Mouse (Mus musculus) kidney, adult 11 months (tissue): ENCODE measurements around the gene Auts2.

ENCODE experiments used
- DNase-seq: peaks from one replicate; pipeline ENCODE4 v3.0.0; 2022

Auts2 gene

DNA sequence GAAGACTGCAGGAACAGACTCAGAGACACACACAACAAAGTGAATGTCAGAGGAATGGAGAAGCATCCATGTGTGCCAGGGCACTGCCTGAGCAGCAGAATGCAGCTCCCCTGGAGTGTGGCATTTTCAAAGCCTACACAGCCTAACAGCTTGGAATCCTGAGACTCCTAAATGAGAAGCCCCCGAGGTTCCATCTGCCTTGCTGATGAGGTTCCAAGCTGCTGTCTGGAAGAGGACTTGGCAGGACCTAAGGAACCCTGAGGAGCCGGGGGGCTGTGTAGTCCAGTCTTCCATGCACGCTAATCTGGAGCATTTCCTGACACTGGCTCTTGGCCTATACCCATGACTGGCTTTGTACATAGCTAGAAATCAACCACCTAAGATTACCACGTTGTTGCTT is 670.0 kb downstream of the Auts2 start:
- no peak for DNase-seq

DNA sequence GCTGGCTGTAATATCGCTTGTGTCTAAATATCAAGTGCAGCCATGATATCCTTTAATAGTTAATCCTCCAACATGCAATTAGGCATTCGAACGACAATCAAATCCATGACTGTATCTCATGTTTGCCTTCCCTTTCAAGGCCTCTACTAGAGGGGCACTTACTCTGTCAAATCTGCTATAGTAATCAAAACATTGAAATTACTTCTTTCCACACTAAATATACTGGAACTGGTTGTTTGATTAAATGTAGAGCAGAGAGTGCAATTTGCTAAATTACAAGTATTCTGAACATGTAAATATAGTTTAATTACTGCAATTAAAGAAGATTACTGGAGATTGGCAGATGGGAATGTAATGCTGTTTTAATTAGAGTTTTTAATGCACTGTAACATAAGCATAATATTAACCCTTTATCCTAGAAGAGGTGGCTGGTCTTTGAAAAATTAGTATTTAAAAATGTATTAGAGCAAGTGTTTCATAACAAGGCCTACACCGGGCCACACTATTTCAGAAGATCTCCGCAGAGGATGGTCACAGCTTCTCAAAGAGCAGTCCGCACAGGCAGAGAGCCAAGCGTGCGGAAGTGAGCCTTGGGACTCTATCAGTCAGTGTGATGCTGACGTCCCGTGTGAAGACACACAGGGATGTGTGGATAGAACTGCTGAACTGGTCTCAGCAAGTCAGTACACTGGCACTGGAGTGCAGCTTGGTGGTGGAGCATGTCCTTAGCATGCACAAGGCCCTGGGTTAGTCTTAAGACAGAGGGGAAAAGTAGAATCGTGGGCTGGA is 673.2 kb downstream of the Auts2 start:
- no peak for DNase-seq

DNA sequence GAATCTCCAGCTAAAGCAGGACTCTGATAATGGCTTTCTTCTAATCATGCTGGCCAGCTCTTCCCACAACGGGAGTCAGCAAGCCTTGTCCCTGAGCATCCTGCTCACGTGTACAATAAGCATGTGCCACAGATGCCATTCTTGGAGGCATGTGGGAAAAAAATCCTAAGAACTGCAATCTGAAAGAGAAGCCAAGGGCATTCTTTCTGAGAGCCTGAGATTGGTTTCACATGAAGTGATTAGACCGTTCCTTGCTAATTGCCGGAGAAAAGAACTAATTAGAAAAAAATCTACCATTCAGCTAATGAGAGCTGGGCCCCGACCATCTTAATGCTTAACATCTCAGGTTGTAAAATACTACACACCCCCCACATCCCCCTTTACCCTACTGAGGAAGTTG is 677.9 kb downstream of the Auts2 start:
- DNase-seq: no peak

DNA sequence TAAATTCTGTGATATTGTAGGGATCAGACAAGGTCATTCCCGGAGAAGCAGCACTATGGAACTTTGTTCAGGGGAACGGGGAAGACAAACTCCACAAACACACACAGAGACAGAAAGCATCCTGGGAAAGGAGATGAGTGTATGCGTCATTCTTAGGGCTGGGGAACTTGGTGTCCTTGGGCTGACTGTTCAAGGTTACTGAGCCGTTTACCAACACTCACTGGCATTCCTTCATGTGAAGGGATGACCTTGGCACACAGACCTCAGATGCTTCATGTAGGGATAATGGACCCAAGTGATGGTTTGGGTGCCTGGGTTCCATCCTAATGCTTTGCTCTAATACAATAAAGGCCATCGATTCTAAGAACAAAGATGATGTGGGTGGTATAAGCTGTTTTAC is 685.2 kb downstream of the Auts2 start:
- no peak for DNase-seq

DNA sequence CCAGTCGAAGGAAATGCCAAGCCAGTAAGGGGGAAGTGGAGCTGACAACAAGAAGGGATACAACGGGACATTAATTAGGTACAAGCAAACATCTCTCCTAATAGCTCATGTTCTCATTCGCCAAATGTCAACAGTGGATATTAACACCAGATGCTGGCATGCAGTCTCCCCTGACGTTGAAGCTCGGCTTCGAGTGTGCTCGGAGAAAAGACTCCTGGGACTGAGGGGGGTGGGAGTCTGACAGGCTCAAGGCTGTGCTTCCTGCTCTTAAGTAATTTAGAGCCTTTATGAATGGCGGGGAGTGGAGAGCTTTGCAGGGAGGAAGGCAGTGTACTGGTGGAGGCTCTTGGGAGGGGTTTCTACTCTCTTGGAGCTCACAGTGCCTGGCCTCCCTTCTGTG is 687.8 kb downstream of the Auts2 start:
- peak; percentile 4 for DNase-seq

DNA sequence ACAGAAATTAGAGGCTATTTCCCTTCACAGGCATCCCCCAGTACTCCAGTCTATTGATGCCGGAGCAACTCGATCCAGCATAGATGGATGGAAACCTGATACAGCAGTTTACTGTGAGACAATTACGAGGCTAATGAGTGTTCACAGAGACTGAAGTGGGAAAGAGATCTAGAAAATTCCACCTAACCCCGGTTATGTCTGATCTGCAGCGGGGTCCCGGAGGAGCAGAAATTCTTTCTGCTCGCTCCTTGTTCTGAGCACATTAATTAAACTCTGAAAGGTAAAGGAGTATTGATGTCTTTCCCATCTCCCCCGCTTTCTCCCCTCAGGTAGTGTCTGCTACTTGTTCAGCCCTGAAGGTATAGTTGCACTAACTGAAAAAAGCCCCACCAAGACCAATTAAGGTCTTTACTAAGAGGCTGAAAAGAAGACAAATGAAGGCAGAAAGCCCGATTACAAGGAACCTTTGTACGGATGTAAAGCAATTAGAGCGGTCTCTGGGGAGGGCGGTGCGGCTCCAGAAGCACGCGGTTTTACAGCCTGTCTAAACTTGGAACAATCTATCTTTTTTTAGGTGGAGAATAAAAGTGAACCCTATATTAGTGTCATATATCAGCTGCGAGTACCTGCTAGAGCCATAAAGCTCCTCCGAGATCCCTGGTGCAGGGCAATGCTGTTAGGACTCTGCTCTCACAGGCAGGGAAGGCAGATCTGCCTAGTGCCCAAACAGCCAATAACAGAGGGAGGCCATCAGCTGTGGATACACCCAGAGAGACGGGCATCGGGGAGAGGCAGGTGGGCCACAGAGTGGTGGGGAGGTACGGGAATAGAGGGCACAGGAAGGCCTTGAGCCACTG is 691.3 kb downstream of the Auts2 start:
- DNase-seq: no peak

DNA sequence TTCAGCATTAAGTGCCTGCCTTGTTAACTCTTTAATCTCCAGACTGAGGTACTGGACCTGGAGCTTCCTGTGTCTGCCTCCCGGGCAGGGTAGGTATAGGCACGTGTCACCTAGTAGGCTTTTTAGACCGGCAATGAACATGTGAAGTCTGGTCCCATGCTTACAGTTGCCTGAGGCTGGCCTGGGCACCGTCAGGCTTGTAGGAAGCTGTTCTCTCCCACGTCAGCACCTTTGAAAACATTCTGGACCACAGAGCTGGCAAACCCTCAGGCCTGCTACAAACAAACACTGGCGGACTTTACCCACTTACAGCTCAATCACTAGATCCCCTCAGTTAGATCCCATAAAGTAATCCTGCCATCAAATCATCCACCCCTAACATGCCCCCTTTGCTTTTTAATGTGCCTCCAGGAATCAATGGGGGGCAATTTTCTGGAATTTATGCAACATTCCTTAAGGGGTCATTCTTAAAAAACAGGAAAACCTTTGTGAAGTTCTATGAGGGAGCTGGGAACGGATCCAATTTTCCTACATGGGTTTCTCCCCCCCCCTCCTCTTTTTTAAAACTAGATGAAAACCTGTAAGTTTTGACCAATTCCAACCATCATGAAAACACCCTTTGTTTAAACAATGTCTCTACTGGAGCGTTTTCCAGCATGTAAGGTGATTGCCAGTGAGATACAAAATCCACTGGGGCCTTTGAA is 692.4 kb downstream of the Auts2 start:
- peak; percentile 21 for DNase-seq

DNA sequence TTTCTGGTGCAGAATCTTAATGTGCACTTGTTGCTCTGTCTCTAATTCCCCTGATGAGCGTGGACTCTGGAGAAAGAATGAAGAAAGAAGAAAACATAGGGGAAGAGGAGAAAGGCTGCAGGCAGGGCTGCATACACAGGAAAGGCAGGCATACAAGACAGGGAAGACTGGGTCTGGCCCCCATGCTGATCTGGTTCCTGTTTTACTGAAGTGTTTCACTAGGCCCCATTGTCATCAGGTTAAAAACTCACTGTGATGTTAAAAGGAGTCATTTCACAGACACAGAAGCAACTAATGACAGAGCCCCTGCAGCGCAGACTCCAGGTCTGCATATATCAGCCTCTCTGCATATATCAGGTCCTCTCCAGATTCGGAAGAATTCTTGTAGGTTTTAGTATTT is 693.5 kb downstream of the Auts2 start:
- DNase-seq: no peak

DNA sequence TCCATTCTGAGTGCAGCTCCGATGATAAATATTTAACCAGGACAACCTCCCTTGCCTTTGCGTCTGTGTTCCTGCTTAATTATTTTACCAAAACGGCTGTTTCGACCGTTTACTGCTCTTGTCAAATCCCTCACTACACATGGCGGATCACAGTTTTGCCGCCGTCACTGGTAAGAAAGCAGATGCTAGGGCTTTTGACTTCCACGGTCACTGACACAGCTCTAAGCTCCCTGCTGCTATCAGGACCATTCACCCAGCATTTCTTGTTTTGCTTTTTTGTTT is 698.7 kb downstream of the Auts2 start:
- peak; percentile 13 for DNase-seq

DNA sequence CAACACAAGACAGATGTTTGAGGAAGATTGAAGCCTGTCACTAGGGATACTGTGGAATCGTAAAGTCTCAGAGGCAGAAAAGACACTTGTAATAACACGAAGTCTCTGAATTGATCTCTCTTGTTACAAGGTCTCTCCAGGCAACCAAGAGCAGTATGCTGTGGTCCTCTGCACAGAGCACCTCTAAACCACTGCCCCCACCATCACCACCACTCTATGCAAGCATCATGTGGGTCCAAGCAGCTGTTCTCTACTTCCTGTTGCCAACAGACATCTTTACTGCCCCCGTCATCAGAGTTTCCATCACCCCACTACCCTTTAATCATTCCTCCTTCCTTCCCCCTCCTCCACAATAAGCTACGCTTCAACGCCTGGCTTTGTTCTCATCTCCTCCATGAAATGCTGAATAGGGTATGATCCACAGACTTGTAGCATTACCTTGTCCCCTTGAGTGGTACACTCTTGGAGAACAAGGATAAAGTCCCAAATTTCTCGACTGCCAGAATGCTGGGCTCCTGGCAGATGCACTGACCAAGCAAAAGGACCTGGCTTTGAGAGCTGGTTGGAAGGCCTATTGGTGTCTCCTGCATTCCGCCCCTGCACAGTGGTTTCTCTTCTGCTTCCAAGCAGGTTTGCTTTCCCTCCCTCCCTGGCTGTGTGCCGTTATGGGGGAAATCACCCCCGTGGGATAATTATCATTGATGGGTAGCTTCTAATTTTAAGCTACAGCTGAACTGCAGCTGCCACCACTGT is 699.2 kb downstream of the Auts2 start:
- no peak for DNase-seq

DNA sequence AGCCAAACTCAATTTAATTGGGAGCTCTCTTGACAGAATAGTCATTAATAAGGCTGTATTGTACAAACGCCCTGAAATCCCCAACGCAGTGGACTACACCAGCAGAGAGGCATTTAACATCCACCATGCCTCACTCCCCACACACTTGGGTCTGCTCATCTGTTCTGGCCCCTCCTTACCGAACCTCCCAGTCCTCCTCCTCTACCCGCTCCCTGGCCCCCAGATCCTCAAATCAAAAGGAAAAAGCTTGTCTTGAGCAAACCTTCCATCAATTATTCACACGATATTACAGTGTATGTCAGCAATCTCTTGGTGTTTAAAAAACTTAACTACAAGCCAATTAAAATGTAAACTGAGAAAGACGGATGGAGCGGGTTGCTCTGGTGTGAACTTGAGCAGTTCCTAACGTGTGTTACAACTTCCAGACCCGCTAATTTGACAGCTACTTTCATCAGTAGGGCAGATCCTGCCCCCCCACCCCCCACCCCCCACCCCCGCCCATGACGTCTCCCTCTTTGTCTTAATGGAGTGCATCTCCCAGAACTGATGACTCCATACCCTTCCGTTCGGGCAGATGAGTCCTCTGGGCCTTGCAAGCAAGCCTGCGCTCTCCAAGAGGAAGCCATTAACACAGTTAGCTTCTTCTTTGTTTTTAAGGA is 703.4 kb downstream of the Auts2 start:
- DNase-seq: no peak

DNA sequence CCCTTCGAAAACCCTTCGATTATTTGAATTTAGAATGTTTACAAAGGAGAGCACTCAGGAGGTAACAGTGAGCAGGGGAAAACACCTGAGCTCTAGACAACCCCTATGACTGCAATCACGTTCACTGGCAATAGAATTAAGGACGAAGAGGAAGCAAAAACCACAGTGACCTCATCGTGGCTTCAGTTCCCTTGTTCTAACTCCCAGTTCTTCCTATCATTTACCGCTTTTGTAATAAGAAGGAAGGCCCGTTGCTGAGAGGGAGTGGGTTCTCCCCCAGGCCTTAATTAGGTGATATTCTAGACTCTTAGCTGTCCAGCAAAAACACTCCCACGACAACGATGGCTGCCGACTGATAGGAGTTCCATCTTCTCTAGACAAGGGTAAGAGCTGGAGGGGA is 704.1 kb downstream of the Auts2 start:
- DNase-seq: no peak

DNA sequence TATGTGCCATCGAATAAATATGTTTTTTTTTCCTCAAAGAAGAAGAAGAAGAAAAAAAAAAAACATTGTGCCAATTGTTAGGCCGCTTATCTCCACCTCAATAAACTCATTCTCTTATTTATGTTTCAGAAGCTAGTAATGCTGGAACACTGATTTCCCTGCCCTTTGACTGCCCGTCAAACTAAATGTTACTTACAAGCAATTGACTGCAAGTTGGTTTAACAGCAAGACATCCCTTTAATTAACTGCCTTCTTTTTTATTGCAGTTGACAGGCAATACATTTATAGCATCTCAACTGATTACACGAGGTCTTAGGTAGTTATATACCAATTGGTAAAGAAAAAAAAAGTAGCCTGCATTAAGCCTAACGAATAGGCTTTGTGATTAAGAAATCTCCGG is 705.1 kb downstream of the Auts2 start:
- DNase-seq: no peak

DNA sequence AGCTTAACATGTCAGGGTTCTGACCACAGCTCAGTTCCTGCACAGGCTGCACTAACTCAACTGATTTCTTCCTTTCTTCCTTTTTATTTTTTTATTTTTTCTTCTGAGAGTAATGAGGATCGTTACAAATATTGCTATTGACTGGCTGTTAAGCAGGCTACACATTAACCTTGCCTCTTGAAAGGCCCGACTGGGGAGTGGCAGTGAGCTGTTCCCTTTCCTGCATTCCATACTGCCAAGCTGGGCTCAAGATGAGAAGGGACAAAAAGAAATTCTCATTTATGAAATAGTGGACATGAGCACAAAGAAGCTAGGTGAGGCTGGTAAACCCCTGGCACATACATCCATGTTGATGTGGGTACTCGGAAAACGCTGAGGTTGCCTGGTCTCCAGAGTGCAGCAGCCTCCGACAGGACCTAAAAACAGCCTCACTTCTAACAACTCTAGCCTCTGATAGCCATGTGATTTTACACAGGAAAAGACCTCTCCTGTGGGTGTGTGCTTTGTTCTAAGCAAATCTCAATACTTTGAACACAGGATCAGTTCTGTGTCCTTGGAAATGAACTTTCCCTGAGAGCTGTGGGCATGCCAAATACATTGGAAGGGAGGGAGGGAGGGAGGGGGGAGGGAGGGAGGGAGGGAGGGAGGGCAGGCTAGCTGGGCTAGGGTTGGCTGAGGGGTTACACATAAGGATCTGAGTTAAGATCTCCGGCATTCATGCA is 707.0 kb downstream of the Auts2 start:
- no peak for DNase-seq

DNA sequence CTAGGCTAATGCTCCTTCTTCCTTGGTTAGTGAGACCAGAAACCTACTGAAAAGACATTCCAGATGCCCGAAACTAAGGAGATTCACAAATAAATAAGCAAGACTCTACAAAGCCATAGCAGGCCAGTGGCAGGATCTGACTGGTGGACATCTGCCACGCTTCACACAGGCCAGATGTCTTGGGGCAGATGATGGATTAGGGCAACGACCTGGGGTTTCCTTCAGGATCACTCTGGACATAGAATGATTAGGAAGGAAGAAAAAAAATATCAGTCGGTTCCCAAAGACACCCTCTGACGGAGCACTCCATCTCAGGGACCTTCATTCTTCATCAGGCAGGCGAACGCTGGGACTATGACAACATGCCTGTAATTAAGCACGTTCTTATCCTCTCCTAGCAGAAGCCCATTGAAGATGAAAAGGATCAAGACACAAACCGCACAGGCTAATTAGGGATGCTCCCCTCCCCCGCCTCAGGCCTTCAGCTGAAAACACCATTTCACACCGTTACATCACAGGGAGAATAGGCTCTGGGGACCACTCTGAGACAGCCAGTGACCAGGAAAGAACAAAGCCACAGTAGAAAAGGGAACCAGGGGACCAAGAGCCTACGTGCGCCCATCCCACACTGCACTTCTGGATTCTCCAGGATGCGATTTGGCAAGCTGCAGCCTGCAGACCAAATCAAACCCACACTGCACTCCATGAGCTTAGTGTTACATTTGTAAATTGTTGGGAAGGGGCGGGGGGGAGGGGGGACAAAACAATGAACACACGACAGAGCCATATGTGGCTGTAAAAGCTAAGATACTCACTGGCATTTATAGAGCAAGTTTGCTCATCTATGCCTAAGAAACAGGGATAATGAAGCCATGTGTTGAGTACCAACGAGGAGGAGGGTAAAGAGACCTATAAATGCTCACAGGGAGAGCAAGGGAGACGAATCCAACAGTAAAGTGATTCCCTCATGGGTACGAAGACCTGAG is 710.0 kb downstream of the Auts2 start:
- DNase-seq: no peak

DNA sequence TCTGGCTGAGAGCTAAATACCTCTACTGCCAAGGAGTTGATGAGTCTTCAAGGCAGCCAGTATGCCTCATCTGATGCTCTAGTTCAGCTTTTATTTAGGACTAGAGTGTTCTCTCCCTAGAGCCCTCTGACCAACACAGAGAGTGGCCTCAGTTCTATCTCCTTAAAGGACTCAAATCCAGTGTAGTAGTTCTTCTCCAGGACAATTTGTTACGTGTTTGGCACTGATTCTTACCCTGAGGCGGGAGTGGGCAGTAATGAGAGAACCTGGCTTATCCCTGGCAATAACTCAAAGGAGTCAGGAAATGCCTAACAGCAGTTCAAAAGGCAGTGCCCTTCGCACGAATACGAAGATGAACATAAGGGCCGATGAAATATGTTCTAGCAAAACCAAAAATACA is 713.0 kb downstream of the Auts2 start:
- no peak for DNase-seq

DNA sequence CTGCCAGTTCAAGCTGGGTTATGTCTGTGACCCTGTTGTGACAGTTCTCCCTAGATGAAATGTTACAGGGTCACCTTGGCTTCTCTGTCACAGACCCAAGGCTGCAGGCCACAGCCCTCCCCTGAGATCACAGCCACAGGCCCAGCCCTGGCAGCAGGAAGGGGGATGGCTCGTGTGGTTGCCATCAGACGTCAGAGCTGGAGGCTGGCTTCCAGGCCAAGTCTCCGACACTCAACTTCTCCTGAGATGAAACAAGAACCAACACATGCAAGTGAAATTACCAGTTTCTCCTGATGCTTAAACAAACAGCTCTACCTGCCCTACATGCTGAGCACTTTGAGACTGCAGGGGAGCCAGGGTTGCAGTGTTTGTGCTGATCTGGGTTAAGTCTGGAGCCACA is 713.9 kb downstream of the Auts2 start:
- no peak for DNase-seq

DNA sequence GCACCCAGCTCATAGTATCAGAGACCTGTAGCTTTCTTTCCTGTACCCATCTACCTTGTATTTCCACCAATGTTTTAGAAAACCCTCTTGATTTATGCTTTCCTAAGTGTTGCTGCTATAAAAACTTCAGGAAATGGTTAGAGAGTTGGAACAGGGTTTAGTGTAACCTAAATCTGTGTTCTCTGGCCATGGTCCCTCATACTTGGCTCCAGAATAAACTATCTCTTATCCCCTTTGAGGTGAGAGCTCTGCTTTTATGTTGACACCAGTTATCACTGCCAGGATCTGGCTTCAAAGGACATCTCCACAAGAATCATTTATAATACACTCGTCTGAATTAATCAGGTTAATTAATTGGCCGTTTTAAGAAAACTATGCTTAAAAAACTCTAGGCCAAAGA is 714.5 kb downstream of the Auts2 start:
- no peak for DNase-seq

DNA sequence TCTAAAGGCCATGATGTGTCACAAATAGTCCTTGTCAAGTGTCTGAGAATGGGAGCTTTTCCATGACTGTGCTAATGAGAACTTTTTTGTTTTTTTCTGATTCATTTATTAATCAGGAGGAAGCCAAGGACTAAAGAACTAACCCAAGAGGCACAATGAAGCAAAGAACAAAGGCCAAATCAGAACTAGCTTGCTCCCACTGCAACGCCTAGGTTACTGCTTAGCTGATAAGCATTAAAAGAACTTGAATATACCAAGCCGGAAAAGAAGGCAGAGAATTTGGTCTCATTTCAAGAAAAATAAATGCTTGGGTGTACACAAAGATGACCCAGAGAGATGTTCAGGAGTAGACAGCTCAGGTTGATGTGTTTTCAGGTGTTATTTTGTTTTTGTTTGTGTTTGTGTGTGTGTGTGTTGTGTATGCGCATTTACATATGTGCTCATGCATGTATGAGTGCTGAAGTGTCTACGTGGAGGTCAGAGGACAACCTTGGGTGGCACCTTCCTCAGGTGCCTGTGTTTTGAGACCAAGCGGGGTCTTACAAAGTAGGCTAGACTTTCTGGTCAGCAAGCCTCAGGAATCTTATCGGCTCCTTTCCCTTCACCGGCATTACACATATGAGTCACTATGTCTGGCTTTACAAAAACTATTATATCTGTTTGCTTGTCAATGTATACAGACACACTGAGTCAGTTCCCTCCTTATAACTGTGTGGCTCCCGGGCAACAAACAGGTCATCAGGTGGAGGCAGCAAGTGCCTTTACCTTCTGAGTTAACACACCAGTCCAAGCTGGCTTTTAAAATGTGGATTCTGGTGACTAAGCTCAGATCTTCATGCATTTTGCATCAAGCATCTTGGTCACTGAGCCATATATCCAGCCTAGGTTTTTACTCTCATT is 716.5 kb downstream of the Auts2 start:
- DNase-seq: no peak

DNA sequence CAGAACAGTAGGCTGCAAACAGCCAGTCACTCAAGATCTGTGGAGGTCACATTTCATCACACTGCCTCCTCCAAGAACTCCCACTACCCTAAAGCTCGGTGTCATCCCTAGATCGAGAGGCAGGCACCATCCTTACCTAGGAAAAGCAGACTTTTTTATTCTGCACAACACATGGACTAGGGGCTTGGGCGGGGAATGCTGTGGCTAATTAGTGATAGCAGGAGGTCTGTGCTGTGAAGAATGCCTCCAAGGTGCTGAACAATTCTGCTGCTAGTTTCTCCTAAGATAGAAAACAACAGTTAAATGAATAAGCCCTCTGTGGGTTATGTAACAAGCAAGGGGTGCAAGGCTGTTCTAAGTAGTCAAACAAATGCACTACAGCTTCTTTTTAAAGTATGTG is 717.7 kb downstream of the Auts2 start:
- no peak for DNase-seq
